Mouse (Mus musculus) regulatory T cell (primary cell): ENCODE results near the gene Smpd3.

Experiments
- in situ Hi-C: fragments of 300-600 bp; cut with MboI, MseI; formaldehyde crosslinking; loops from one replicate; pipeline ENCODE4 v1.15.1; 2025; ENCODE audit warnings: high pct_unique_total_duplicates

Gene Smpd3

DNA sequence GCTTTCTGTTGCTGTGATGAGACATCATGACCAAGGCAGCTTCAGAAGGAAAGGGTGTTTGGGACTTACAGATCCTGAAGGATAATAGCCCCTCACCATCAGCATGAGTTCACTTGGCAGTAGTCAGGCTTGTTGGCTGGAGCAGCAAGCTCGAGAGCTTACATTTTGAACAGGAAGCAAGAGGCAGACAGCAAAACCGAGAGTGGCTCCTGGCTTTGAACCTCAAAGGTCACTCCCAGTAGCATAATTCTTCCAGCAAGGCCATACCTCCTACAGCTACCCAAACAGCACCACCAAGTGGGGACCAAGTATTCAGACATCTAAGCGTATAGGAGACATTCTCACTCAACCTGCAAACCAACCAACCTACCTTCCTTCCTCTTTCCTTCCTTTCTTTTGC lies 105.0 kb downstream of the Smpd3 start:
- in situ Hi-C loops, result loop anchor here (10.0 kb wide), 1 partner anchor 812 kb away; the partner anchor contains the start of gene Pdf

DNA sequence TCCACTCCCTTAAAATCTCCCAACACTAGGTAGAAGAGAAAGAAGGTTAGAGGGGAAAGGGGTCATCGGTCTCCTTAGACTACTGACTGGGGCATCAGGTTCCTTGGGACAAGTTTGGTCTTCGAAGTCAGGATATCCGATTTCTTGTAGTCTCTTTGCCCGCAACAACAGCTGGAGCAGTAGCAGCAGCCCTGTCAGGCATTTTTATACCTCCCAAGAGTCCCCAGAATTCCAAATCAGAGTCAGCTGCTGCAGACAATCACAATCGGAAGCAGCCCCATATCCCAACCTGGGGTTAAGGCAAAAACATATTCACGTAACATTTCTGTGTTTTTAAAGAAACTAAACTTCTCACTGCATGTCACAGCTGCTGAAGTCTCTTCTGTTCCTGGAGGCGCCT lies 106.3 kb downstream of the Smpd3 start:
- in situ Hi-C loops, result loop anchor here (10.0 kb wide), 1 partner anchor 813 kb away; the partner anchor contains the start of gene Pdf

- in situ Hi-C loops, result no loop called here
These were observed 111.2 kb downstream of the Smpd3 start for GRCm38 (mm10) chr8:106226589-106226988.

DNA sequence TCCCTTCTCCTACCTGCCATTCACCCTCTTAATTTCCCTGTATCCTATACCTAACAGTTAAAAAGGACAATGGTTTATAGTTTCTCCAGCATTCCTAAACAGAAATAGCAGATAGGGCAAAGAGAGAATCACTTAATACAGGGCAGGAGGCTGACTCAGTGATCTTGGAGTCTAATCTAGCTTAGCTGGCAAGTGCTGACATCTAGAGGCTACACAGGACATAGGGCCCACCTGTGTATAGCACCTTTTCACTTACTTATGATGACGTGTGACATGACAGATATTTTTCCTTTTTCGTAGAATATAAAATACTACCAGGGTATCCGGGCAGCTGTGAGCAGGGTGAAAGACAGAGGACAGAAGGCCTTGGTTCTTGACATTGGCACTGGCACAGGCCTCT lies 118.2 kb downstream of the Smpd3 start:
- in situ Hi-C loops, result no loop called here

DNA sequence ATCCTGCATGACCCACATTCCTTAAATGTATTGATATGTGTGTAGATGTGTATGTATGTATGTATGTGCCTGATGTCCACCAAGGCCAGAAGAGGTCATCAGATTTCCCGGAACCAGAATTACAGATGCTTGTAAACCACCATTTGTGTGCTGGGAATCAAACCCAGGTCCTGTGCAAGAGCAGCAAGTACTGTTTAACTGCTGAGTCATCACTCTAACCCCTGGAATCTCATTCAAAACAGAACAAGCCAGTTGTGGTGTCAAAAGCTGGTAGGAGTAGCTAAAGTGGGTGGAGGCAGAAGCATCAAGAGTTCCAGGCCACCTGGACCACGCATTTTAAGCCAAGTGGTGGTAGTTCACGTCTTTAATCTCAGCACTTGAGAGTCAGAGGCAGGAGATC lies 123.8 kb downstream of the Smpd3 start:
- in situ Hi-C loops, result loop anchor here (5.0 kb wide), 1 partner anchor 47 kb away; the partner anchor contains the start of gene Slc7a6

DNA sequence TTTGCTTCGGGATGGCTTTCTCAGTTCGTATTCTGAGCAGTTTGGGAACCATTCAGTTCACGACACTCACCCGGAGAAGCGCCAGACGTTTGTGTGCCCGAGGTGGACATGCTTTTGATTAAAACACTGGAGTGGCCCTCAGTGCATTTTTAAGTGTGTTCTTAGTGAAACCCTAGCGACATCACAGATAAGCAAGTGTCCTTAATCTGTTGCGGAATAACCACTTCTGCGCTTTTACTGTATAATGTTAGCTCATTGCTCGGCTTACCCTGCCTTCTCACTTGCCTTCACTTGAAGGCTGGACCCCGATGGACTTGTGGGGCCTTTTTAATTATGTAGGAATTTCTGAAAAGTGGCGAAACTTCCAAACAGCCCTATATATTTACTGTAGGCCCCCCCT lies 126.4 kb downstream of the Smpd3 start:
- in situ Hi-C loops, result loop anchor here (5.0 kb wide), 1 partner anchor 44 kb away; the partner anchor contains the start of gene Slc7a6

GRCm38 (mm10) chr8:106210821-106211345 lies 126.9 kb downstream of the Smpd3 start, which contains the start of the genes Slc7a6os and Prmt7:
Gene Slc7a6os, minus strand, starts transcription at chr8:106210935.
Gene Prmt7, plus strand, starts transcription at chr8:106210936.
- in situ Hi-C loops, result loop anchor here (5.0 kb wide), 1 partner anchor 44 kb away; the partner anchor contains the start of gene Slc7a6

GRCm38 (mm10) chr8:106210035-106210731 lies 127.6 kb downstream of the Smpd3 start:
- in situ Hi-C loops, result loop anchor here (5.0 kb wide), 1 partner anchor 43 kb away; the partner anchor contains the start of gene Slc7a6
